Mouse (Mus musculus): ENCODE results near the gene Prlr.

Prlr gene

GRCm38 (mm10) chr15:10235977-10236376 lies 58.9 kb downstream of the Prlr start:
- no peak for DNase-seq (ENCODE audit: low read depth, low spot score)

- DNase-seq (ENCODE audit: low read depth, low spot score): no peak
Measured at GRCm38 (mm10) chr15:10236812-10237211, 59.8 kb downstream of the Prlr start.

GRCm38 (mm10) chr15:10238454-10238853 lies 61.4 kb downstream of the Prlr start:
- no peak for DNase-seq (ENCODE audit: low read depth, low spot score)

GRCm38 (mm10) chr15:10240228-10240795 lies 63.3 kb downstream of the Prlr start:
- no peak for DNase-seq (ENCODE audit: low read depth, low spot score)

- DNase-seq (ENCODE audit: low read depth, low spot score): no peak
Measured at GRCm38 (mm10) chr15:10242250-10242649, 65.2 kb downstream of the Prlr start.

GRCm38 (mm10) chr15:10249285-10249684 lies 72.2 kb downstream of the Prlr start:
- DNase-seq (ENCODE audit: low read depth, low spot score): no peak

GRCm38 (mm10) chr15:10250784-10251183 lies 73.7 kb downstream of the Prlr start:
- DNase-seq (ENCODE audit: low read depth, low spot score): no peak

GRCm38 (mm10) chr15:10252526-10252925 lies 75.5 kb downstream of the Prlr start:
- DNase-seq (ENCODE audit: low read depth, low spot score): no peak

- DNase-seq (ENCODE audit: low read depth, low spot score): no peak
Measured at GRCm38 (mm10) chr15:10262219-10262618, 85.2 kb downstream of the Prlr start.

- no peak for DNase-seq (ENCODE audit: low read depth, low spot score)
Measured at GRCm38 (mm10) chr15:10262641-10263040, 85.6 kb downstream of the Prlr start.

- DNase-seq (ENCODE audit: low read depth, low spot score): no peak
Measured at GRCm38 (mm10) chr15:10263420-10263819, 86.4 kb downstream of the Prlr start.

GRCm38 (mm10) chr15:10264885-10265284 lies 87.8 kb downstream of the Prlr start:
- no peak for DNase-seq (ENCODE audit: low read depth, low spot score)

GRCm38 (mm10) chr15:10267251-10267650 lies 90.2 kb downstream of the Prlr start:
- DNase-seq (ENCODE audit: low read depth, low spot score): no peak

- no peak for DNase-seq (ENCODE audit: low read depth, low spot score)
Measured at GRCm38 (mm10) chr15:10276386-10276785, 99.3 kb downstream of the Prlr start.

- DNase-seq (ENCODE audit: low read depth, low spot score): no peak
Measured at GRCm38 (mm10) chr15:10277461-10277860, 100.4 kb downstream of the Prlr start.

GRCm38 (mm10) chr15:10281546-10281945 lies 104.5 kb downstream of the Prlr start:
- no peak for DNase-seq (ENCODE audit: low read depth, low spot score)

GRCm38 (mm10) chr15:10283661-10284060 lies 106.6 kb downstream of the Prlr start:
- DNase-seq (ENCODE audit: low read depth, low spot score): no peak

GRCm38 (mm10) chr15:10296570-10296969 lies 119.5 kb downstream of the Prlr start:
- no peak for DNase-seq (ENCODE audit: low read depth, low spot score)

- no peak for DNase-seq (ENCODE audit: low read depth, low spot score)
Measured at GRCm38 (mm10) chr15:10298058-10298457, 121.0 kb downstream of the Prlr start.

- DNase-seq (ENCODE audit: low read depth, low spot score): no peak
Measured at GRCm38 (mm10) chr15:10299467-10299866, 122.4 kb downstream of the Prlr start.

- DNase-seq (ENCODE audit: low read depth, low spot score): peak; percentile 26
Measured at GRCm38 (mm10) chr15:10306461-10306860, 129.4 kb downstream of the Prlr start.

GRCm38 (mm10) chr15:10311826-10312225 lies 134.8 kb downstream of the Prlr start:
- DNase-seq (ENCODE audit: low read depth, low spot score): no peak

- peak; percentile 45 for DNase-seq (ENCODE audit: low read depth, low spot score)
Measured at GRCm38 (mm10) chr15:10313522-10314455, 136.8 kb downstream of the Prlr start.

Data from telencephalon, adult 2 months (tissue).